Mouse (Mus musculus) T-helper 2 cell (primary cell): ENCODE results near the gene Ciita.

Experiments used
- in situ Hi-C: fragments of 300-600 bp; cut with MboI, MseI; formaldehyde crosslinking; loops from one replicate; pipeline ENCODE4 v1.15.1; 2025; ENCODE audit warnings: high pct_unique_total_duplicates

The Ciita gene

GRCm38 (mm10) chr16:10546865-10547264, 67.0 kb downstream of the Ciita start:
- in situ Hi-C loops, result no loop called here

GRCm38 (mm10) chr16:10548938-10549337, 69.1 kb downstream of the Ciita start:
- in situ Hi-C loops, result no loop called here

- in situ Hi-C loops, result no loop called here
Measured at GRCm38 (mm10) chr16:10549600-10549999, 69.7 kb downstream of the Ciita start.

GRCm38 (mm10) chr16:10551592-10551991, 71.7 kb downstream of the Ciita start:
- in situ Hi-C loops, result loop anchor here (25.0 kb wide), 1 partner anchor 486 kb away; no protein-coding TSS in a partner anchor

- in situ Hi-C loops, result loop anchor here (25.0 kb wide), 1 partner anchor 483 kb away; no protein-coding TSS in a partner anchor
Measured at GRCm38 (mm10) chr16:10553858-10554257, 74.0 kb downstream of the Ciita start.

- in situ Hi-C loops, result loop anchor here (25.0 kb wide), 1 partner anchor 477 kb away; no protein-coding TSS in a partner anchor
Measured at GRCm38 (mm10) chr16:10559991-10560390, 80.1 kb downstream of the Ciita start.

GRCm38 (mm10) chr16:10565278-10565885, 85.5 kb downstream of the Ciita start:
- in situ Hi-C loops, result loop anchor here (25.0 kb wide), 1 partner anchor 472 kb away; no protein-coding TSS in a partner anchor

- in situ Hi-C loops, result loop anchor here (25.0 kb wide), 1 partner anchor 470 kb away; no protein-coding TSS in a partner anchor
Measured at GRCm38 (mm10) chr16:10567153-10567552, 87.3 kb downstream of the Ciita start.

- in situ Hi-C loops, result loop anchor here (10.0 to 25.0 kb wide), 2 partner anchors 205 to 467 kb away; no protein-coding TSS in a partner anchor
Measured at GRCm38 (mm10) chr16:10569809-10570395, 90.0 kb downstream of the Ciita start.

GRCm38 (mm10) chr16:10570708-10571107, 90.8 kb downstream of the Ciita start:
- in situ Hi-C loops, result loop anchor here (10.0 to 25.0 kb wide), 2 partner anchors 204 to 467 kb away; no protein-coding TSS in a partner anchor

GRCm38 (mm10) chr16:10571820-10572219, 92.0 kb downstream of the Ciita start:
- in situ Hi-C loops, result loop anchor here (10.0 to 25.0 kb wide), 2 partner anchors 203 to 465 kb away; no protein-coding TSS in a partner anchor

GRCm38 (mm10) chr16:10574936-10575335, 95.1 kb downstream of the Ciita start:
- in situ Hi-C loops, result loop anchor here (5.0 to 25.0 kb wide), 3 partner anchors 52 to 462 kb away; no protein-coding TSS in a partner anchor

GRCm38 (mm10) chr16:10575915-10576314, 96.1 kb downstream of the Ciita start:
- in situ Hi-C loops, result loop anchor here (5.0 to 10.0 kb wide), 2 partner anchors 51 to 199 kb away; no protein-coding TSS in a partner anchor

GRCm38 (mm10) chr16:10577548-10577947, 97.7 kb downstream of the Ciita start:
- in situ Hi-C loops, result loop anchor here (5.0 to 10.0 kb wide), 2 partner anchors 50 to 197 kb away; no protein-coding TSS in a partner anchor
